Mouse (Mus musculus): ENCODE measurements at regions not wholly inside any gene's neighbourhood (a gene's known extent, or its start where the extent isn't known, plus 50 kb on each side); places are given as distances from the start of the nearest gene placed in this dataset.
"Not testable (repeated sequence)": the region's sequence is repeated elsewhere in the genome, so short reads cannot be mapped to it uniquely, and the experiment has no call there.

GRCm38 (mm10) chr5:91762589-91762988, 200.3 kb downstream of the Rchy1 start:
- no peak for DNase-seq (ENCODE audit: extremely low read depth, low read depth, low spot score)

GRCm38 (mm10) chr5:91755958-91756357, 206.9 kb downstream of the Rchy1 start:
- no peak for DNase-seq (ENCODE audit: extremely low read depth, low read depth, low spot score)

- not testable (repeated sequence) for DNase-seq (ENCODE audit: extremely low read depth, low read depth, low spot score)
Measured at GRCm38 (mm10) chr5:91752846-91753245, 210.0 kb downstream of the Rchy1 start.

DNA sequence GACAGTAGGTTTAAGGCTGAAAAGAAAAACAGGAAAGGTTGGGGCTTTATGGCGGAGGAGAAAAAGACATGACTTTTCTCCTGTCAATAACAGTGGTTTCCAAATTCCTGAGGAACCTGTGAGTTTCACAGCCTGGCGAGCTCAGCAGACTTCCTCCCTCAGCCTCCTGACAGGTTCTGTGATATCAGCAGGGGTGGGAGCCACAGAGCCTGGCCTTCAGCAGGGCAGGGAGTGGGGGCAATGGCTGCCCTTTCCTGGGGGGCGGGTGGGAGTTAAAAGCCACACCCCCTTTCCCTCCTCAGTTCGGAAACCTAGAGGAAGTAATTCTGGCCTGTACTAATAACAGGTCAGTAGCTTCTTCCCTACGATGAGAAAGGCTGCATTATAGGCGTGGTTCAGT, 211.7 kb downstream of the Rchy1 start:
- no peak for DNase-seq (ENCODE audit: extremely low read depth, low read depth, low spot score)

- DNase-seq (ENCODE audit: extremely low read depth, low read depth, low spot score) = no peak
Measured at GRCm38 (mm10) chr5:91746077-91746476, 216.8 kb downstream of the Rchy1 start.

DNA sequence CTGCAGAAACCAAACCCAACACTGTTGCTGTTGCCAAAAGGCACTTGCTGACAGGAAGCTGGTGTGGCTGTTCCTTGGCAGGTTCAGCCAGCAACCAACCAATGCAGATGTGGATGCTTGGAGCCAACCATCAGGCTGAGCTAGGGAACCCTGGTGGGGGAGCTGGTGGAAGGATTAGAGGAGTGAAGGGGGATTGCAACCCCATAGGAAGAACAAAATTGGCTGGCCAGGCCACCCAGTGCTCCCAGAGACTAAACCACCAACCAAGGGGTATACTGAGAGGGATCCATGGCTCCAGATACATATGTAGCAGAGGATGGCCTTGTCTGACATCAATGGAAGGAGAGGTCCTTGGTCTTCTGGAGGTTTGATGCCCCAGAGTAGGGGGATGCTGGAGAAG, 218.5 kb downstream of the Rchy1 start:
- no peak for DNase-seq (ENCODE audit: extremely low read depth, low read depth, low spot score)

- DNase-seq (ENCODE audit: extremely low read depth, low read depth, low spot score) = peak; percentile 26
Measured at GRCm38 (mm10) chr5:91740159-91740537, 222.7 kb downstream of the Rchy1 start.

- DNase-seq (ENCODE audit: extremely low read depth, low read depth, low spot score) = peak; percentile 31
Measured at GRCm38 (mm10) chr5:91739433-91740158, 222.2 kb downstream of the Parm1 start.

GRCm38 (mm10) chr5:91732002-91732401, 214.6 kb downstream of the Parm1 start:
- DNase-seq (ENCODE audit: extremely low read depth, low read depth, low spot score) = no peak

DNA sequence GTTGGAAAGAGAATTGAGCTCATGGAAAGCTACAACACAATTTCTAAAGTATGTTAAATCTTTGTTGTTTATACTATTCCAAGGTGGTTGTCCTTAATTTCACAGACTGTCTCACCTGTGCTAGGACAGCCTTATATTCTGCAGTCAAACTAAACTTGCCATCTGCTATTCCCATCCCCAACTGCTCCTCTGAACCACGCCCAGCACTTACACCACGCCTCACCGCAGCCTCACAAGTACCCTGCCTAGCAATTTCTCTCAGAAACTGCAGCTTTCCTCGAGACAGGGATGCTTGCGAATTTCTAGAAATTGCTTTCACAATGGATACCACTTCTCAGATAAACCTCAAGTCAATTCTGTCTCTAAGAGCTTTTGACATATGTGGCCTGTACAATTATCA, 213.7 kb downstream of the Parm1 start:
- no peak for DNase-seq (ENCODE audit: extremely low read depth, low read depth, low spot score)

DNA sequence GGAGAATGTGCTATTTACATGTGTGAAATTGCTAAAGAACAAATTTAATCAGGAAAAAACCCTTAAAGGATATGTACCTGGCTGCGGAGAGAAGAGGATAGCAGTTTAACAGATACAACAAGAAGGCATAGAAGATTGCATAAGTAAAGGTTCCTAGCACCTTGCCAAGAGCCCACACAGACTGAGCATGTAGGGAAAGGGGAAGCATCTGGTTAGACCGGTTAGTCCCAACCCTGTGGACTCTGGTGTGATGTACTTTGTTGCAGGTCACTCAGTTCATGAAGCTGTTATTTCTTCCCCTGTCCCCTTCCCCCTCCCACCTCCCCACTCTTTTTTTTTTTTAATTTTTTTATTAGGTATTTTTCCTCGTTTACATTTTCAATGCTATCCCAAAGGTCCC, 212.5 kb downstream of the Parm1 start:
- DNase-seq (ENCODE audit: extremely low read depth, low read depth, low spot score) = peak; percentile 84

GRCm38 (mm10) chr5:91729415-91729814, 212.0 kb downstream of the Parm1 start:
- no peak for DNase-seq (ENCODE audit: extremely low read depth, low read depth, low spot score)

- DNase-seq (ENCODE audit: extremely low read depth, low read depth, low spot score) = no peak
Measured at GRCm38 (mm10) chr5:91727448-91727847, 210.0 kb downstream of the Parm1 start.

DNA sequence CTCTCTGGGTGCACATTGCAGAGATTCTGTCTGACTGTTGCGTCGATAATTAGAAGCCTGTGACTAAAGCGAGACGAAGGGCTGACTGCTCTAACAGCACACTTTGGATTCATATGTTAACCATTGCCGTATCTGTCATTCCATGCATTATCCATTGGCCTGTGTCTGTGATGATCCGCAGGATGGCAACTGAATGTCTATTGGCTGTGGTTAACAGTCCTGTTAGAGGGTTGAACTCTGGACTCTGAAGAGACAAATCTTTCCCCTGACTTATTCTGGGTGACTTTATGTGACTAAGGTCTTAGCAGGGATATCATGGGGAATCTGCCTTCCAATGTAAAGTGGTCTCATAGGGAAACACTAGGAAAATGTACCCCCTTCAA, 208.7 kb downstream of the Parm1 start:
- DNase-seq (ENCODE audit: extremely low read depth, low read depth, low spot score) = no peak

DNA sequence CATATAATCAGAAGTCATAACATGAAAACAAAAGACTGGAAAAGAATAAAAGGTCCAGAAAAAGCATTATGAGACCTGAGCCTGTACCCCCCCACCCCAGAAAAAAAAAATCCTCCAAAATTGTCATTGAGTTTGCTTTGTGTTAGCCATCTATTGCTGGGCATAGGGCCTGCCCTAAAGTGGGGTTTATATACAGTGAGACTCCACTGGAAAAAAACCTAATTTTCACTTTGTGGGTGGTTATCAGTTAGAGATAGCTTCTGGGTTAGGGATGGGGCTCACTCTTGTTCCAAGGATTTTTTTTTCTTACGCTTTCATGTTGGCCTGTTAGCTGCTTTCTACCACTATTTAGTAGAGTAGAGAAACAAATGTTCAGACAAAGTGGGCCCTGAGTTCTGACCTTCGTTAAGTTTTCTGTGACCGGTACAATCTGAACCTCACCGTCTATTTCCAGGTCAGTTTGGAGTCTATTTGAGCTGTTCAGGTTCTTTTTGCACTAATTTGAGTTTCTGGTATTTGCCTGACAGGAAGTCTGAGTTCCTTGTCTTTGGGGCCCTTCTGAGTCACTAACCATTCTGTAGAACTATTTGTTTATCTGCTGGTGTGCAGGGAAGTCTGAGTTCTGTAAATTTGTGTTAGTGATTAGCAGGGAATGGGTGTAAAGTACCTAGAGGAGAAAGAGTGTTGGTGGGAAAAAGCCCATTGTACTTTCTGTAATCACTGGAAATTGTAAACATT, 208.1 kb downstream of the Parm1 start:
- no peak for DNase-seq (ENCODE audit: extremely low read depth, low read depth, low spot score)

DNA sequence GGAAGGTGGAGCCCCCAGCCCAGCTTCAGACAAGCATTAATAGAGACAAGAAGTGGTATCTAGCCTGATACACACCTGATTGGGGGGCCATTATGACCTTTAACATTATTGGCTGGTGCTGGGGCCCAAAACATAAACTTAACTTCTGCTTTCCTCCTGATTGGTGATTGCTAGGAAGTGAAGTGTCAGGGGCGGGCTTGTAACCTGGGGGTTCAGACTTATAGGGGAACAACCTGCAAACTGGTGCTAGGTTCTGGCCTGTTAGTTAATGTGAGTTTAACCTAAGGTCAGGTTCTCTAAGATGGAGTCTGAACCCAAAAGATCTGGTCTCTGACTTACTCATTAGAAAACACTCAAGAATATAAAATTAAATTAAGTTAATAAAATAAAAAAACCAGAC, 207.5 kb downstream of the Parm1 start:
- DNase-seq (ENCODE audit: extremely low read depth, low read depth, low spot score) = no peak

DNA sequence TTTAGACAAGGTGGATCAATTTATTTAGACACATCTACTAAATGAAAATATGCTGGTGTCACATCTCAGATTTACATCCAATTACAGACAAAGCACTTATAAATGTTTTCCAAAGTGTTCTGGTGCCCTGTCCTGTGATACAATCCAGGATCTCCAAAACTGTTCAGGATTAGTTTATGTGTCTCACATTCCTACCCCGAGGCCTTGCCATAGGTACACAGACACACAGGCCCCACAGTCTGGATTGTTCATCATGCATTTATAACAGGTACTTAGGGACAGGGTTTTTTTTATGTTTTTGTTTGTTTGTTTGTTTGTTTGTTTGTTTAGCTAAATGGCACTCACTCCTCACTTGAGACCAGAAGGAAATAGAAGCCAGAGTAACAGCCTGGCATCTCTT, 206.0 kb downstream of the Parm1 start:
- no peak for DNase-seq (ENCODE audit: extremely low read depth, low read depth, low spot score)

- DNase-seq (ENCODE audit: extremely low read depth, low read depth, low spot score) = no peak
Measured at GRCm38 (mm10) chr5:91722982-91723381, 205.6 kb downstream of the Parm1 start.

- no peak for DNase-seq (ENCODE audit: extremely low read depth, low read depth, low spot score)
Measured at GRCm38 (mm10) chr5:91722403-91722802, 205.0 kb downstream of the Parm1 start.

- DNase-seq (ENCODE audit: extremely low read depth, low read depth, low spot score) = no peak
Measured at GRCm38 (mm10) chr5:91721231-91722096, 204.0 kb downstream of the Parm1 start.

DNA sequence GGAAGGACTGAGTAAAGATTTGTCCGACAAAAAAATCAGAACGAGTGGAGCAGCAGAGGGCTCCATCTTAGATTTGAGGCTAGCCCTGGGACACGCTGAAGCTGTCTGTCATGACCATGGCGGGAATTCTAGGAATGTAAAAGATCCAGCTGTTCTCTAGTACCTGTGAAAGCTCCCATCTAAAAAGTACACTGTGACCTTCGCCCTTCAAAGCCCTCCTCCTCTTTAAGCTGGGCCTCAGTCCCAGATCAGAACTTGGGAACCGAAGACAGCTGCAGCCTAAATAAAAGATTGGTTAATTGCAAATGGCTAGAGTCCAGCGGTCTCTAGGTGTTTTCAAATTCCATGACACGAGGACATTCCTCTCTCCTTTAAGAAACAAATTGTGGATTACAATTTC, 195.6 kb downstream of the Parm1 start:
- DNase-seq (ENCODE audit: extremely low read depth, low read depth, low spot score) = no peak

Measured in fat pad, adult 2 months (tissue).